11 mouse cellular contexts compared by ENCODE assay signal in genomic region chr6:136534444-136534843, GRCm38 (mm10). TPM values are rescaled to one million over a fixed set of nuclear protein-coding genes. Genes with fewer than 3 reads are reported as not detected.
A peak's percentile ranks its signal among the peaks of the same experiment; 100 is the strongest.
DNase-seq lines count a peak whose midpoint lies in the region; ATAC-seq and TF ChIP-seq lines count a peak whose summit lies in the region.
"Had no signal": no experiment of that assay in that cellular context is flagged by ENCODE, and none has a peak within 500 bp of the region (broad histone marks: within the 10 kb centered on the region; RNA-seq: fewer than 3 reads in every experiment).

No protein-coding gene starts in this region.

- no peak for DNase-seq in heart, adult 2 months
- DNase-seq in lung, postnatal 25 days (ENCODE audit: low spot score): no peak
- peak; percentile 27 for DNase-seq in G1E (ENCODE audit: low spot score)
- no peak for DNase-seq in thymus, adult 18-20 months
- DNase-seq: gastrocnemius, adult 2 months; kidney, adult 11 months; left cerebral cortex, postnatal 4 days had no signal

- intact Hi-C loops in heart, adult 2 months (cut with DNase I): no loop called here

- no peaks in the 10 kb centered on the region for H3K27me3 ChIP-seq in heart, embryonic 13.5 days (replicated peaks)
- no peaks in the 10 kb centered on the region for H3K27me3 ChIP-seq in heart, adult 2 months (ENCODE audit: control insufficient read depth, insufficient read depth, low read length)
- H3K27me3 ChIP-seq in lung, embryonic 15.5 days: no peaks in the 10 kb centered on the region
- no peaks in the 10 kb centered on the region for H3K27me3 ChIP-seq in G1E (ENCODE audit: insufficient read depth, low read length)
- H3K27me3 ChIP-seq in hindbrain, embryonic 16.5 days (replicated peaks; ENCODE audit: control insufficient read depth, insufficient read depth, low read length): no peaks in the 10 kb centered on the region

- H3K4me3 ChIP-seq in heart, embryonic 13.5 days: no peak overlapping the region
- H3K4me3 ChIP-seq in heart, adult 2 months: no peak overlapping the region
- H3K4me3 ChIP-seq in lung, embryonic 15.5 days: no peak overlapping the region
- peak overlapping the region; percentile 49; the same call in 1 of the 2 replicates for H3K4me3 ChIP-seq in G1E (ENCODE audit: low read depth, low read length)
- H3K4me3 ChIP-seq in hindbrain, embryonic 16.5 days (ENCODE audit: low read length): no peak overlapping the region
- H3K4me3 ChIP-seq: gastrocnemius, adult 2 months had no signal

- no peak for TF ChIP-seq CTCF in heart, adult 2 months (IDR thresholded peaks at IDR 0.05)
- TF ChIP-seq CTCF in G1E (IDR thresholded peaks at IDR 0.05; ENCODE audit: low read depth, low read length): no peak

- H3K4me2 ChIP-seq in heart, embryonic 13.5 days: peak overlapping the region; percentile 22; the same call in 1 of the 2 replicates
- no peak overlapping the region for H3K4me2 ChIP-seq in lung, embryonic 15.5 days
- H3K4me2 ChIP-seq in hindbrain, embryonic 16.5 days (ENCODE audit: low read length): peak overlapping the region; percentile 28; the same call in 1 of the 2 replicates

- peaks cover 56% of the 10 kb centered on the region for H3K4me1 ChIP-seq in heart, embryonic 13.5 days
- H3K4me1 ChIP-seq in heart, adult 2 months (ENCODE audit: control insufficient read depth, insufficient read depth, low read length): peaks cover 20% of the 10 kb centered on the region
- peaks cover 29% of the 10 kb centered on the region for H3K4me1 ChIP-seq in lung, embryonic 15.5 days
- H3K4me1 ChIP-seq in G1E (ENCODE audit: insufficient read depth, low read depth, low read length): peaks cover 53% of the 10 kb centered on the region
- peaks cover 6% of the 10 kb centered on the region for H3K4me1 ChIP-seq in hindbrain, embryonic 16.5 days (ENCODE audit: control insufficient read depth, insufficient read depth, low read depth, low read length)

- H3K36me3 ChIP-seq in heart, embryonic 13.5 days: peaks cover 25% of the 10 kb centered on the region
- H3K36me3 ChIP-seq in heart, adult 2 months (ENCODE audit: control insufficient read depth, insufficient read depth, low read length): peaks cover 35% of the 10 kb centered on the region
- peaks cover 13% of the 10 kb centered on the region; the same call in 1 of the 2 replicates for H3K36me3 ChIP-seq in lung, embryonic 15.5 days
- peaks cover 32% of the 10 kb centered on the region for H3K36me3 ChIP-seq in G1E (replicated peaks)
- no peaks in the 10 kb centered on the region for H3K36me3 ChIP-seq in hindbrain, embryonic 16.5 days (ENCODE audit: control insufficient read depth, insufficient read depth, low read length)

- no peak overlapping the region for H3K9ac ChIP-seq in heart, embryonic 13.5 days
- no peak overlapping the region for H3K9ac ChIP-seq in heart, adult 2 months (ENCODE audit: low read depth, low read length)
- H3K9ac ChIP-seq in lung, embryonic 15.5 days: no peak overlapping the region
- H3K9ac ChIP-seq in hindbrain, embryonic 16.5 days (ENCODE audit: low read depth, low read length): no peak overlapping the region

- peak overlapping the region; percentile 78 for H3K27ac ChIP-seq in heart, embryonic 13.5 days (replicated peaks)
- H3K27ac ChIP-seq in heart, adult 2 months: no peak overlapping the region; the same call in 1 of the 2 replicates
- peak overlapping the region; percentile 47; the same call in 1 of the 2 replicates for H3K27ac ChIP-seq in lung, embryonic 15.5 days
- peak overlapping the region; percentile 54; the same call in 1 of the 2 replicates for H3K27ac ChIP-seq in hindbrain, embryonic 16.5 days (ENCODE audit: low read depth, low read length)
- H3K27ac ChIP-seq: macrophage had no signal

- no peak for TF ChIP-seq POLR2A in heart, adult 2 months (IDR thresholded peaks at IDR 0.05; ENCODE audit: insufficient read depth, low read depth, low read length)

- no peaks in the 10 kb centered on the region for H3K9me3 ChIP-seq in heart, embryonic 13.5 days
- H3K9me3 ChIP-seq in lung, embryonic 15.5 days: no peaks in the 10 kb centered on the region
- H3K9me3 ChIP-seq in G1E (replicated peaks): no peaks in the 10 kb centered on the region
- H3K9me3 ChIP-seq in hindbrain, embryonic 16.5 days (ENCODE audit: control insufficient read depth, low read length): no peaks in the 10 kb centered on the region

- WGBS in heart, embryonic 13.5 days: 48% methylated on average over 3 of the region's 3 CpGs
- 44% methylated on average over 3 of the region's 3 CpGs for WGBS in heart, adult 2 months
- WGBS in lung, embryonic 15.5 days: 46% methylated on average over 3 of the region's 3 CpGs
- 42% methylated on average over 3 of the region's 3 CpGs for WGBS in hindbrain, embryonic 16.5 days

- H3K79me2 ChIP-seq in heart, adult 2 months (replicated peaks; ENCODE audit: control insufficient read depth, insufficient read depth, low read length): peaks cover 2% of the 10 kb centered on the region; the same call in 1 of the 2 replicates

- TF ChIP-seq EP300 in heart, adult 2 months (IDR thresholded peaks at IDR 0.05; ENCODE audit: insufficient read depth, low read depth, low read length): no peak

- no peak for ATAC-seq in heart, embryonic 13.5 days (ENCODE audit: extremely low read depth, insufficient number of reproducible peaks, low FRiP score, low TSS enrichment)
- no peak for ATAC-seq in lung, embryonic 15.5 days (ENCODE audit: borderline replicate concordance, extremely low read depth, low FRiP score, low TSS enrichment)
- ATAC-seq in G1E (ENCODE audit: extremely low read depth, insufficient number of reproducible peaks, low FRiP score, poor library complexity, severe bottlenecking): peak; percentile 41; the same call in 1 of the 2 replicates
- no peak for ATAC-seq in hindbrain, embryonic 16.5 days

RNA-seq across cellular contexts. Expression of gene Atf7ip, which starts 28.5 kb away (rescaled TPM):
- 31.6 and 33.7 TPM in 2 replicates for polyA plus RNA-seq in heart, embryonic 13.5 days (2015; fragmentation: Nextera tagmentation; extraction: Ambion mirVana)
- 10 to 100 TPM; 73.1 to 88.0 TPM for total RNA-seq in heart, adult 2 months (2021)
- polyA plus RNA-seq in heart, adult 2 months (2012; rRNA removed): 21.4 and 31.7 TPM in 2 replicates
- 36.8 and 44.9 TPM in 2 replicates for polyA plus RNA-seq in lung, embryonic 15.5 days (2015; fragmentation: Nextera tagmentation; extraction: Ambion mirVana)
- total RNA-seq in G1E (2014; fragmentation: Nextera tagmentation) (192 and 235 TPM in 2 replicates), G1E (2017) (22.9 and 34.6 TPM in 2 replicates)
- polyA plus RNA-seq in G1E (2012): 22.0 and 24.2 TPM in 2 replicates
- 30.4 and 33.9 TPM in 2 replicates for polyA plus RNA-seq in hindbrain, embryonic 16.5 days (2015; fragmentation: Nextera tagmentation; extraction: Ambion mirVana)
